Mouse (Mus musculus): Measurements from ENCODE around the gene Smco1.

Gene Smco1

DNA sequence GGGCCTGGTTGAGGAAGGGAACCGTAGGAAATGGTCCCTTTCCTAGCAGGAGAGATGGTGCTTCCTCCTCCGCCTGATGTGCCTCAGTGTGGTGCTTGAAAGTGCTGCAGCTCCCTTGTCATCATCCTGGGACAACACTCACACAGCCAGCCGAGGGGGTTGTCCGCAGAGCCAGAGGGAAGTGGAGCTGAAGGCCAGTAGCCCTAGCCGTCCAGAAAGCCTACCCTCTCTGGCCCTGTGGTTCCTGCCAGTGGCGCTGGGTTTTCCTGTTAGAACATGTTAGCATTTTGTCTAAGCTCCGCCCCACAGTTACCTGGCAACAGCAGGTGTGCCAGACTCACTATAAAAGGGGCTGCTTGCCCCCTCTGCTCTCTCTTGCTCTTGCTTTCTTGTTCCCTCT lies 52.7 kb downstream of the Smco1 start:
- no peaks in the 10 kb centered on the region for H3K27me3 ChIP-seq (ENCODE audit: insufficient read depth, low read length)
- H3K4me3 ChIP-seq (replicated peaks; ENCODE audit: low read length) = peak overlapping the region; percentile 68
- TF ChIP-seq NANOG (IDR thresholded peaks at IDR 0.05; ENCODE audit: borderline replicate concordance, low read length) = no peak
- TF ChIP-seq POU5F1 (IDR thresholded peaks at IDR 0.05; ENCODE audit: borderline replicate concordance, low read length) = no peak
- TF ChIP-seq CTCF (conservative IDR thresholded peaks at IDR 0.05; ENCODE audit: low read length) = no peak
- H3K4me1 ChIP-seq (replicated peaks; ENCODE audit: low read depth, low read length) = peaks cover 51% of the 10 kb centered on the region
- H3K9me3 ChIP-seq (ENCODE audit: low read length) = no peaks in the 10 kb centered on the region
- H3K36me3 ChIP-seq (ENCODE audit: insufficient read depth, low read length) = no peaks in the 10 kb centered on the region; the same call in 1 of the 2 replicates
